Mouse (Mus musculus): ENCODE results near the gene 1700025G04Rik.

Gene 1700025G04Rik

GRCm38 (mm10) chr1:151895406-151895805 lies 194.5 kb downstream of the 1700025G04Rik start:
- DNase-seq (ENCODE audit: low spot score), result no peak

- DNase-seq (ENCODE audit: low spot score), result no peak
These were observed 195.9 kb downstream of the 1700025G04Rik start for GRCm38 (mm10) chr1:151893976-151894375.

GRCm38 (mm10) chr1:151892008-151892407 lies 197.9 kb downstream of the 1700025G04Rik start:
- no peak for DNase-seq (ENCODE audit: low spot score)

GRCm38 (mm10) chr1:151891194-151891593 lies 198.7 kb downstream of the 1700025G04Rik start:
- DNase-seq (ENCODE audit: low spot score), result no peak

- no peak for DNase-seq (ENCODE audit: low spot score)
These were observed 199.8 kb downstream of the 1700025G04Rik start for GRCm38 (mm10) chr1:151890041-151890621.

- no peak for DNase-seq (ENCODE audit: low spot score)
These were observed 202.3 kb downstream of the 1700025G04Rik start for GRCm38 (mm10) chr1:151887631-151888030.

GRCm38 (mm10) chr1:151887126-151887525 lies 202.8 kb downstream of the 1700025G04Rik start:
- DNase-seq (ENCODE audit: low spot score), result no peak

GRCm38 (mm10) chr1:151886171-151886570 lies 203.8 kb downstream of the 1700025G04Rik start:
- no peak for DNase-seq (ENCODE audit: low spot score)

- no peak for DNase-seq (ENCODE audit: low spot score)
These were observed 208.7 kb downstream of the 1700025G04Rik start for GRCm38 (mm10) chr1:151881253-151881652.

GRCm38 (mm10) chr1:151880731-151881130 lies 209.2 kb downstream of the 1700025G04Rik start:
- DNase-seq (ENCODE audit: low spot score), result no peak

- DNase-seq (ENCODE audit: low spot score), result no peak
These were observed 210.0 kb downstream of the 1700025G04Rik start for GRCm38 (mm10) chr1:151879966-151880365.

- no peak for DNase-seq (ENCODE audit: low spot score)
These were observed 210.5 kb downstream of the 1700025G04Rik start for GRCm38 (mm10) chr1:151879308-151879850.

- DNase-seq (ENCODE audit: low spot score), result no peak
These were observed 211.5 kb downstream of the 1700025G04Rik start for GRCm38 (mm10) chr1:151878411-151878810.

- no peak for DNase-seq (ENCODE audit: low spot score)
These were observed 217.0 kb downstream of the 1700025G04Rik start for GRCm38 (mm10) chr1:151872971-151873370.

GRCm38 (mm10) chr1:151864326-151864725 lies 225.6 kb downstream of the 1700025G04Rik start:
- DNase-seq (ENCODE audit: low spot score), result no peak

- DNase-seq (ENCODE audit: low spot score), result peak; percentile 49
These were observed 226.2 kb downstream of the 1700025G04Rik start for GRCm38 (mm10) chr1:151863797-151864147.

- no peak for DNase-seq (ENCODE audit: low spot score)
These were observed 226.7 kb downstream of the 1700025G04Rik start for GRCm38 (mm10) chr1:151863135-151863796.

- no peak for DNase-seq (ENCODE audit: low spot score)
These were observed 227.8 kb downstream of the 1700025G04Rik start for GRCm38 (mm10) chr1:151862109-151862508.

- no peak for DNase-seq (ENCODE audit: low spot score)
These were observed 228.5 kb downstream of the 1700025G04Rik start for GRCm38 (mm10) chr1:151861334-151861995.

GRCm38 (mm10) chr1:151858474-151858873 lies 231.5 kb downstream of the 1700025G04Rik start:
- DNase-seq (ENCODE audit: low spot score), result no peak

- no peak for DNase-seq (ENCODE audit: low spot score)
These were observed 234.4 kb downstream of the 1700025G04Rik start for GRCm38 (mm10) chr1:151855561-151855960.

GRCm38 (mm10) chr1:151851976-151852375 lies 237.9 kb downstream of the 1700025G04Rik start:
- DNase-seq (ENCODE audit: low spot score), result no peak

Data from ovary, adult 18-20 months (tissue).